Mouse (Mus musculus) kidney, postnatal 10 days (tissue): ENCODE measurements around the gene Myog.

ENCODE experiments used
- DNase-seq: peaks from one replicate; pipeline ENCODE4 v3.0.0; 2021; ENCODE audit warnings: mixed read lengths

Myog gene

DNA sequence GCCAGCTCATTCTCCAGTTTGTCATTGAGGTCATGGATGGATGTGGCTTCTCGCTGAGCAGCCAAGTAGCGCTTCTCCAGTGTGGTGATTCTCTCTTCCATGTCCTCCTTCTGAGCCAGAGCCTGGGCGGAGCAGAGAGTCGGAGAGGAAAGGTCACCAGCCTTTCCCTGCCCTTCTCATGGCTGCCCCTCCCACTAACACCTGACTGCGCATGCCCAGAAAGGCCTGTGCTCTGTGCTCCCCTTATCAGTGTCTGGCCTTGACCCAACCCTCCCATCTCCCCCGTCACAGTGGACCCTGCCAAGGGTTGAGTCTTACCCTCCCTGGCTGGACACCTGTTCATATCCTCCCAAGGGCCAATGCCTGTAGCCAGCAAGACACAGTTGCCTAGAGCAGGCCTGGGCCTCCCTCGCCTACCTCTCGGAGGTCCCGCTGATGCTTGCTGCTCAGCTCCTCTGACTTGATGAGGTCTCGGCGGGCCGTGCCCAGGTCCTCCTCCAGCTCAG, 37.1 kb downstream of the Myog start:
- no peak for DNase-seq

DNA sequence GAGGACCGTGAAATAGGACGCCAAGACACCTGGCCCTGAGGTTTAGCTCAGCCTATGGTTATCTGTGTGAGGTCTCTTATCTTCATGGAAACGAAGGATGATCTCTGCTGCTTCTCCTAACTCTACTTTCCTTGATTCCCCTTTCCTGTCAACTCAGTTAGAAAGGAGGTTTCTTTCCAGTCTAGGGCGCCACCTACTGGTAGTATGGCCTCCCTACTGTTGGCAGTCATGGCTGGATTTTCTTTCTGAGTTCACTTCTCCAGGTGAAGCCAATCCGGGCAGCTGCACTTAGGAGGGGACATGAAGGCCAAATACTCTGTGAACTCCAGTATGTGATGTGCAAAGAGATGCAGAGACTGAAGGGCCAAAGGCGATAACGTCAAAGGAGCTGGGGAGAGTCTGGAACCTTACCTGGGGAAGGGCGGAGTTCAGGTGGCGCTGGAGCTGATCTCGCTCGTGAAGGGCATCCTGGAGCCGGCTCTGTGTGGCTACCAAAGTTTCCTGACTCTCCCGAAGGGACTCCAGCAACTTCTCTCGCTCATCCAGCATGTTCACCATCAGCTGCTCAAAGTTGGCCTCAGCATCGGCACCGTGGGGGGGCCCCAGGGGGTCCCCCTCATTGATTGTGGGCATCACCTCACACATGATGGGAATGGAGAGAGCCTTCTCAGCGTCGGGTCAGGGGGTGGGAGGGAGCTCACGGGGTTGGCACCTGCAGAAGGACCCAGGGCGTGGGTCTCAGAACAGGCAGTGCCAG, 42.3 kb downstream of the Myog start:
- peak; percentile 90 for DNase-seq

DNA sequence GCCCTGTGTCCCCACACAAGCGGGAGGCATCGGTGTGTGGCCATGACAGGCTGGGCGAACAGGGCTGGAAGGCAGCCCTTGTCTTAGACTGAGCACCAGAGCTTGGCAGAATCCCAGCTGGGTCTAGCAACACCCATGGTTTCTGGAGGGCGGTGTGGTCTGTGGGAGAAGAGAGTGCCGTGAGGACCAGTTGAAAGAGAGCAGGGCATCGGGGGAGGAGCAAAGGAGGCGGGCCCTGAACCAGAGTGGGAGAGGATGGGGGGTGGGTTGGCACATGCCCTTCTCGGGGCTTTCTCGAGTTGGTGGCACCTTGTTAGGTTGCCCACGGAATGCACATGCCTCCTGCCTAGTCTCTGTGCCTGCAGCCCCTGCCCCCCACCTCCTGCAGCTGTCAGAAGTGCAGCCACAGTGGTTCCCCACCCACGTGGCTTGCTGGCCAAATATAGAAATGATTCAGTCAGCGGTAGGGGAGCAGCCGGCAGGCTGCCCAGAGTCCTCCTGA, 43.0 kb downstream of the Myog start, which contains the start of gene Ppfia4:
Ppfia4 (minus strand) TSS at position 159 of the 502 bp plus-strand sequence.
- peak; percentile 50 for DNase-seq

DNA sequence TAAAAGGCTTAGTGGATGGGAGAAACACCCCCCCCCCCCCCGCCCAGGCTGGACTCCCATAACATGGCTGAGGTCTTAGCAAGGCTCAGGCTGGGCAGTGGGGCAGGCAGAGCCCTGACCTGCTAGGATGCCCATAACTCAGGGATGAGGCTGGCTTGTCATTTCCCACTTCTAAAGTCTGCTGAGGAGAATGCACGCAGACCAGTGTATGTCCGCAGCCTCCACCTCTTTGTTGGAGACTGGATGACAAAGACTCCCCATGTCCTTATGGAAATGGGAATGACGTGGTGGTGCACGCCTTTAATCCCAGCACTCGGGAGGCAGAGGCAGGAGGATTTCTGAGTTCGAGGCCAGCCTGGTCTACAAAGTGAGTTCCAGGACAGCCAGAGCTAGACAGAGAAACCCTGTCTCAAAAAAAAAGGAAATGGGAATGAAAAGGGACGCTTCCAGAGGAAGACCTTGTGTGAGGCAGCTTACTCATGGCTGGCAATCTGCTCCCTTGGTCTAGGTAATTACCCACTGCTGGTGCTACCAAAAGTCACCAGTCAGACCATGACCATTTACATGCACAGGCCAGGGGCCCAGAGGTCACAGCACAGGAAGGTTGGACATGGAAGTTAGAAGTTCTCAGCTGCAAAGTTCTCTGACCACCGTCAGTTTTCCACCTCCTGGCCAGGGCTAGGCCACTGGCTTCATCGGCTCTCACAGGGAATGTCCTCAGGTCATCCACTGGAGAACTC, 43.8 kb downstream of the Myog start:
- no peak for DNase-seq

DNA sequence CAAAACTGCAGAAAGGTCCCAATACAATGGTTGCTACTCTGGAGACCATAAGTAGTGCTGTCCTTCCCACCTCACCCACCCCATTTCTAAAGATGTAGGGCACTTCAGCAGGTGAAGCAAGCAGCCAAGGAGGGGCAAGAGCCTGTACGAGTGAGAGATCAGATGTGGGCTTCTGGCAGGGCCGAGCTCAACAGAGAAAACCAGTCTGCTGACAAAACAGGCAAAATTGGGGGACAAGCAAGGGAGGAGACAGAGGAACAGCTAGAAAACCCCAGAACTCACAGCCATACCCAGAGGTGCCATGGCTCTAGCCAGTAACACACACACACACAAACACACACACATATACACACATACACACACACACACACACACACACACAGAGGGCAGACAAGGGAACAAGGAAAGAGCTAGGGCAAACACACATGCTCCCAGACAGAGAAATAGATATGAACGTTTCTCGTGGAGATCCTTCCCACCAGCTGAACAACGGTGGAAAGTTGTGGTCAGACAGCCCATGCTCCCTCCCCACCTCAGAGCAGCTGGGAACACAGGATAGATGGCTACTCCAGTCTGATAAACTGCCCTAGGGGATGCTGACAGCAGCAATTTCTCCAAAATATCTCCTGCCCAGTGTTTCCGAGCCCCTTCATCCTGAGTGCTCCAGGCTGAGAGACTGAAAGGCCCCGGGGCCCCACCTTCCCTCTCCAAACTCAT, 44.5 kb downstream of the Myog start:
- DNase-seq: no peak

GRCm38 (mm10) chr1:134335211-134335923, 45.6 kb downstream of the Myog start:
- DNase-seq: no peak

DNA sequence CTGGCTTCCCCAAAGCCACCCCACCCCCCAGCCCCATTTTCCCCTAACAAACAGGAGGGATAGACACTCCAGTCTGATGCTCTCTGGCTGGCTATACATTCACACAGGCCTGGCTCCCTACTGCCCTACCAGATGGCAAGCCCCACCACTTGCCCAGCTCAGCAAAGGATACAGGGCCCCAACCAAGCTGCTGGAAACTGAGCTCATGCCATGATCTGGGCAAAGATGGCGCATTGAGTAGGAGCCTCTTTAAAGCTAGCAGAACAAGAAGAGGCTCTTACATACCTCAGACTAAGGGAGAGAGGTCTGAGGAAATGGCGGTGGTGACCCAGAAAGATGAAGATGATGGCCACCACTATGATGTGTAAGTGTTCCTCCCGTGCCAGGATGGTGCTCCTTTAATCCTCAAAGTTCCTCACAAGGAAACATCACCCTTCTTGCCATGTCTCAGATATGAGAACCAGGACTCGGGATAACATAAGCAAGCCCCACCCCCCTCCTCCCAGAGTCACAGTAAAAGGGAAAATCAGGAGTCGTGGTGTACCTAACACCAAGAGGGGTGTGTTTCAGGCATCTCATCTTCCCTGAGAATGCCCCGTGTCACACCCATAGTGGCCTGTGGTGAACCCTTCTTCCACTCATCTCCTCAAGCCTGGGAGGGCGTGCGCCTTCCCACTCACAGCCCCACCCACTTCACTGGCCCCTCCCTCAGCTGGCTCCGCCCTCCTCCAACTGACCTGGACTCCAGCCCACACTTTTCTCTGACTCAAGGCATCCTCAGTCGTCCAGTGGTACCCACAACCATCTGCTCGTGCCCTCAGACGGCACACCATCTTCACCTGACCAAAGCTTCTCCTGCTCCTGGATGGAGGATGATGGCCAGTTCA, 46.4 kb downstream of the Myog start:
- no peak for DNase-seq

DNA sequence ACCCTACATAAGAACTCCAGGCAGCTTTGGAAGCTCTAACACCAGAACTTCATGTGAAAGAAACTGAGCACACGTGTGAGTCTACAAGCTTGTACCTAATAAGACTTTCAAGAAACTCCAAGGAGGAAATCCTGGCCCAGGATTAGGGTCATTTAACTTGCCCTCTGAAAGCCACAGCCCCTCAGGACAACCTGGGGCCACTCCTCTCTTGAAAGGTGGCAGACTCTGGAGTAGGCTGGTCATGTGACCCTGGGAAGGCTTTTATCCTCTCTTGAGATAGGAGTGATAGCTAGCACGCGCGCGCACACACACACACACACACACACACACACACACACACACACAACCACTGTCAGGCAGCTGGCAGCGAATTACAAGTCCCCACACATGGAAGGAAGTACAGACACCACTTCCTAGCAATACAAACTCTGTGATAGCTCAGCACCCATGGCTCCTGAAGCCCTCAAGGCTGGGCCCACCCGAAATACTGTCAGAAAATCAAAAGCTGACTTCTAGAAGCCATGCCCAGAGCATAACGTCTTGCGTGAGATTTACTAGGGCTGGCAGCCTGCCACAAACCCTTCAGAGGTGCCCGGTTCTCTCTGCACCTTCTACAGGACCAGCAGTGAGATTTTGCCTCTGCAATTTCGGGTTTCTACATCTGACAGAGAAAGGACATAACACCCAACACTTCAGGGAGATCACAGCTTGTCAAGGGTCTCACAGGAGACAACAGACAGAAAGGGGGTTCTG, 47.3 kb downstream of the Myog start:
- no peak for DNase-seq

GRCm38 (mm10) chr1:134339162-134339561, 49.4 kb downstream of the Myog start:
- DNase-seq: no peak

GRCm38 (mm10) chr1:134339757-134340619, 50.2 kb downstream of the Myog start:
- DNase-seq: peak; percentile 15

- DNase-seq: peak; percentile 4
These were observed 52.0 kb downstream of the Myog start for GRCm38 (mm10) chr1:134341641-134342277.
